In genomic region chr13:99597891-99598290, GRCm38 (mm10) we compare ENCODE assay signal across 20 mouse cellular contexts.
DNase-seq lines count a peak whose midpoint lies in the region; ATAC-seq and TF ChIP-seq lines count a peak whose summit lies in the region.
"Had no signal": no experiment of that assay in that cellular context is flagged by ENCODE, and none has a peak within 500 bp of the region (broad histone marks: within the 10 kb centered on the region; RNA-seq: fewer than 3 reads in every experiment).

No protein-coding gene starts in this region.

- no peaks in the 10 kb centered on the region for H3K9me3 ChIP-seq in hindbrain, embryonic 16.5 days (ENCODE audit: control insufficient read depth, low read length)
- no peaks in the 10 kb centered on the region for H3K9me3 ChIP-seq in hindbrain, embryonic 12.5 days (replicated peaks)
- H3K9me3 ChIP-seq in forebrain, embryonic 11.5 days (ENCODE audit: control insufficient read depth, low read length) = no peaks in the 10 kb centered on the region
- H3K9me3 ChIP-seq: forebrain, embryonic 10.5 days; kidney, embryonic 15.5 days; midbrain, embryonic 15.5 days; neural tube, embryonic 15.5 days had no signal

- DNase-seq in retina, postnatal 1 day = peak; percentile 35
- DNase-seq in retina, embryonic 14.5 days (ENCODE audit: low spot score) = no peak
- DNase-seq in cerebellum, adult 2 months = peak; percentile 27 to 64
- no peak for DNase-seq in forebrain, embryonic 11.5 days (ENCODE audit: low spot score)
- no peak for DNase-seq in testis, postnatal 10 days (ENCODE audit: low spot score)
- DNase-seq: adrenal gland, postnatal 14 days; gastrocnemius, postnatal 36 days; kidney, adult 11 months; kidney, postnatal 4 days; lung, embryonic 14.5 days had no signal

- TF ChIP-seq POLR2A in cerebellum, adult 2 months (IDR thresholded peaks at IDR 0.05; ENCODE audit: borderline replicate concordance, insufficient read depth, low read length) = no peak

- H3K27me3 ChIP-seq in hindbrain, embryonic 16.5 days (replicated peaks; ENCODE audit: control insufficient read depth, insufficient read depth, low read length) = no peaks in the 10 kb centered on the region
- H3K27me3 ChIP-seq in hindbrain, embryonic 12.5 days = no peaks in the 10 kb centered on the region
- no peaks in the 10 kb centered on the region for H3K27me3 ChIP-seq in cerebellum, adult 2 months (ENCODE audit: control insufficient read depth, insufficient read depth, low read length)
- H3K27me3 ChIP-seq in forebrain, embryonic 11.5 days (ENCODE audit: control insufficient read depth, insufficient read depth, low read length) = no peaks in the 10 kb centered on the region
- H3K27me3 ChIP-seq: midbrain, embryonic 15.5 days; neural tube, embryonic 15.5 days had no signal

- no peak overlapping the region for H3K9ac ChIP-seq in hindbrain, embryonic 16.5 days (ENCODE audit: low read depth, low read length)
- H3K9ac ChIP-seq in hindbrain, embryonic 12.5 days = no peak overlapping the region
- H3K9ac ChIP-seq in forebrain, embryonic 11.5 days (ENCODE audit: low read length) = no peak overlapping the region
- H3K9ac ChIP-seq: kidney, embryonic 15.5 days; liver, embryonic 14.5 days; lung, embryonic 14.5 days; midbrain, embryonic 15.5 days; neural tube, embryonic 15.5 days had no signal

- no peak overlapping the region for H3K4me2 ChIP-seq in hindbrain, embryonic 16.5 days (ENCODE audit: low read length)
- no peak overlapping the region for H3K4me2 ChIP-seq in hindbrain, embryonic 12.5 days (replicated peaks)
- H3K4me2 ChIP-seq in forebrain, embryonic 11.5 days (ENCODE audit: low read depth, low read length, severe bottlenecking) = no peak overlapping the region
- H3K4me2 ChIP-seq: kidney, embryonic 15.5 days; lung, embryonic 14.5 days; midbrain, embryonic 15.5 days; neural tube, embryonic 15.5 days had no signal

- no peak for TF ChIP-seq CTCF in cerebellum, adult 2 months (IDR thresholded peaks at IDR 0.05; ENCODE audit: borderline replicate concordance, insufficient read depth, low read depth, low read length)

- H3K36me3 ChIP-seq in hindbrain, embryonic 16.5 days (ENCODE audit: control insufficient read depth, insufficient read depth, low read length) = no peaks in the 10 kb centered on the region
- no peaks in the 10 kb centered on the region for H3K36me3 ChIP-seq in hindbrain, embryonic 12.5 days
- no peaks in the 10 kb centered on the region for H3K36me3 ChIP-seq in forebrain, embryonic 11.5 days (ENCODE audit: control insufficient read depth, insufficient read depth, low read length)
- H3K36me3 ChIP-seq: forebrain, embryonic 10.5 days; kidney, embryonic 15.5 days; midbrain, embryonic 15.5 days; neural tube, embryonic 15.5 days had no signal

- ATAC-seq in hindbrain, embryonic 16.5 days = peak; percentile 55
- no peak for ATAC-seq in hindbrain, embryonic 12.5 days (ENCODE audit: low FRiP score)
- ATAC-seq in forebrain, embryonic 11.5 days (replicated peaks; ENCODE audit: low FRiP score) = no peak
- ATAC-seq: activated CD4-positive, CD25-positive, alpha-beta regulatory T cell, adult 4 months; midbrain, embryonic 15.5 days had no signal

- 61% methylated on average over 2 of the region's 2 CpGs for WGBS in hindbrain, embryonic 16.5 days
- WGBS in hindbrain, embryonic 12.5 days = 85% methylated on average over 2 of the region's 2 CpGs
- WGBS in cerebellum, adult 2 months = 38% methylated on average over 2 of the region's 2 CpGs
- 84% methylated on average over 2 of the region's 2 CpGs for WGBS in forebrain, embryonic 11.5 days

- H3K4me3 ChIP-seq in hindbrain, embryonic 16.5 days (ENCODE audit: low read length) = no peak overlapping the region
- no peak overlapping the region for H3K4me3 ChIP-seq in hindbrain, embryonic 12.5 days
- H3K4me3 ChIP-seq in cerebellum, adult 2 months (replicated peaks; ENCODE audit: insufficient read depth, low read depth, low read length) = no peak overlapping the region
- no peak overlapping the region for H3K4me3 ChIP-seq in forebrain, embryonic 11.5 days (ENCODE audit: low read depth, low read length)
- H3K4me3 ChIP-seq: forebrain, embryonic 10.5 days; kidney, embryonic 15.5 days; midbrain, embryonic 15.5 days; myocyte; neural tube, embryonic 15.5 days had no signal

- no peak overlapping the region for H3K27ac ChIP-seq in hindbrain, embryonic 16.5 days (ENCODE audit: low read depth, low read length)
- no peak overlapping the region for H3K27ac ChIP-seq in hindbrain, embryonic 12.5 days
- H3K27ac ChIP-seq in cerebellum, adult 2 months (ENCODE audit: insufficient read depth, low read length) = no peak overlapping the region
- no peak overlapping the region for H3K27ac ChIP-seq in forebrain, embryonic 11.5 days (ENCODE audit: low read depth, low read length)
- H3K27ac ChIP-seq: forebrain, embryonic 10.5 days; kidney, embryonic 15.5 days; liver, embryonic 14.5 days; midbrain, embryonic 15.5 days; neural tube, embryonic 15.5 days; stomach, postnatal 0 days had no signal

- H3K4me1 ChIP-seq in hindbrain, embryonic 16.5 days (ENCODE audit: control insufficient read depth, insufficient read depth, low read depth, low read length) = peaks cover 3% of the 10 kb centered on the region
- H3K4me1 ChIP-seq in hindbrain, embryonic 12.5 days = peaks cover 20% of the 10 kb centered on the region
- peaks cover 12% of the 10 kb centered on the region for H3K4me1 ChIP-seq in cerebellum, adult 2 months (ENCODE audit: control insufficient read depth, insufficient read depth, low read length)
- H3K4me1 ChIP-seq in forebrain, embryonic 11.5 days (replicated peaks; ENCODE audit: control insufficient read depth, insufficient read depth, low read length) = peaks cover 10% of the 10 kb centered on the region

Comparison
In these comparisons a context has a peak if more than half of its experiments do, and no peak if none do; other contexts are left out.
1. DNase-seq: peak in retina, postnatal 1 day (single experiment) and cerebellum, adult 2 months (2 of 2); none in retina, embryonic 14.5 days (single experiment), forebrain, embryonic 11.5 days (single experiment) and testis, postnatal 10 days (single experiment).